Comparison of ENCODE assay signal across 28 mouse cellular contexts in genomic region chr12:81640656-81641055, GRCm38 (mm10). TPM values are rescaled to one million over a fixed set of nuclear protein-coding genes. Genes with fewer than 3 reads are reported as not detected.
"Had no signal": no experiment of that assay in that cellular context is flagged by ENCODE, and none has a peak within 500 bp of the region (broad histone marks: within the 10 kb centered on the region; RNA-seq: fewer than 3 reads in every experiment).

No protein-coding gene starts in this region.

- H3K9me3 ChIP-seq: heart, embryonic 12.5 days; hindbrain, embryonic 10.5 days; hindbrain, embryonic 12.5 days; intestine, embryonic 15.5 days; limb, embryonic 13.5 days; limb, embryonic 15.5 days; liver, embryonic 12.5 days had no signal

- H3K27ac ChIP-seq: gastrocnemius, adult 2 months; heart, adult 2 months; hindbrain, embryonic 10.5 days; hindbrain, embryonic 12.5 days; hindbrain, embryonic 14.5 days; intestine, embryonic 15.5 days; layer of hippocampus, adult 2 months; left cerebral cortex, adult 2 months; limb, embryonic 13.5 days; limb, embryonic 15.5 days; liver, embryonic 12.5 days; liver, embryonic 14.5 days had no signal

- H3K27me3 ChIP-seq: heart, embryonic 12.5 days; hindbrain, embryonic 12.5 days; intestine, embryonic 15.5 days; limb, embryonic 13.5 days; limb, embryonic 15.5 days had no signal

- H3K4me1 ChIP-seq: heart, embryonic 12.5 days; intestine, embryonic 15.5 days; limb, embryonic 13.5 days; limb, embryonic 15.5 days; liver, embryonic 12.5 days had no signal

- ATAC-seq: hindbrain, embryonic 16.5 days; inflammation-experienced regulatory T-cells, adult 6 months; intestine, embryonic 15.5 days; intestine, postnatal 0 days; liver, embryonic 12.5 days had no signal

- H3K4me3 ChIP-seq: gastrocnemius, adult 2 months; heart, adult 2 months; heart, embryonic 12.5 days; hindbrain, embryonic 10.5 days; hindbrain, embryonic 12.5 days; intestine, embryonic 15.5 days; layer of hippocampus, adult 2 months; left cerebral cortex, adult 2 months; limb, embryonic 13.5 days; limb, embryonic 15.5 days; liver, embryonic 12.5 days had no signal

- H3K9ac ChIP-seq: heart, embryonic 12.5 days; hindbrain, embryonic 12.5 days; hindbrain, embryonic 14.5 days; intestine, embryonic 15.5 days; limb, embryonic 13.5 days; limb, embryonic 15.5 days; liver, embryonic 12.5 days; liver, embryonic 14.5 days had no signal

- H3K36me3 ChIP-seq: heart, embryonic 12.5 days; hindbrain, embryonic 10.5 days; hindbrain, embryonic 12.5 days; intestine, embryonic 15.5 days; limb, embryonic 13.5 days; limb, embryonic 15.5 days; liver, embryonic 12.5 days had no signal

- DNase-seq: gastrocnemius, adult 2 months; gastrocnemius, postnatal 10 days; gastrocnemius, postnatal 25 days; heart, adult 2 months; heart, postnatal 10 days; heart, postnatal 4 days; kidney, adult 18-20 months; kidney, adult 8-10 months; kidney, postnatal 10 days; kidney, postnatal 25 days; kidney, postnatal 4 days; left cerebral cortex, postnatal 4 days had no signal

RNA-seq across cellular contexts. Expression of gene Ttc9, which starts 9.6 kb away (rescaled TPM):
- total RNA-seq: granulocyte monocyte progenitor cell, adult 5-6 weeks; liver, adult 2 months had no signal
- polyA plus RNA-seq: liver, adult 2 months had no signal
